Mouse (Mus musculus): Measurements from ENCODE around the gene Tmem175. TPM values are rescaled to one million over a fixed set of nuclear protein-coding genes. Genes with fewer than 3 reads are reported as not detected.

The Tmem175 gene
- total RNA-seq, 2 experiments from 2014 or later: 21.2 to 31.3 TPM

DNA sequence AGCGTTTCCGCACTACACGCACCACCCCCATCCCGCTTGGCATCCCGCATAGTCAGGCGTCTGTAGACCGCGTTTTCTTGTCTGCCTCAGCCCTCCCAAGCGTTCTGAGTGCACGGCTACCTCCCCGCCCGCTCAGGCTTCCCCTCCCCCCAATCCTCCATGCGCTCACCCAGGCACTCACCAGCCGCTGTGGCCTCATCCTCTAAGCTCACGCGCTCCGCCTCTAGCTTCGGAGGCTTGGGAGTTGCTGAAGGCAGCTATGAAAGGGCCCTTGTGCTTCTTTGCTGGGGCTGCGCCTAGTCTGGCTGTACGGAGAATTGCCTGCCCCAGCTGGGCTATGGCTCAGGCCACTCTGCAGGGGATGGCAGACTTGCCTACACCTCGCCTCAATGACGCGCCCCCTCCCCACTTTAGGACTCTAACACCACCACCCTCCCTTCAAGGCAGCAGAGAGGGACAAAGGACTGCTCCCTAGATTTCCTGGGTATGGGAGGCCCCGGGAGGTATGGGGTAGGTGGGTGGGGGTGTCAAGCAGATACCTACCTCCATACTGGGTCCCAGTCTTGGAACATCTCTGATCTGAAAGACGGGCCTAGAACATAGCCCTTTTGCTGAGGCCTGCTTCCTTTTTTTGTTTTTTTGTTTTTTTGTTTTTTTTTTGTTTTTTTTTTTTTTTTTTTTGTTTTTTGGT, 48.2 kb downstream of the Tmem175 start:
- DNase-seq: peak; percentile 48 to 72

DNA sequence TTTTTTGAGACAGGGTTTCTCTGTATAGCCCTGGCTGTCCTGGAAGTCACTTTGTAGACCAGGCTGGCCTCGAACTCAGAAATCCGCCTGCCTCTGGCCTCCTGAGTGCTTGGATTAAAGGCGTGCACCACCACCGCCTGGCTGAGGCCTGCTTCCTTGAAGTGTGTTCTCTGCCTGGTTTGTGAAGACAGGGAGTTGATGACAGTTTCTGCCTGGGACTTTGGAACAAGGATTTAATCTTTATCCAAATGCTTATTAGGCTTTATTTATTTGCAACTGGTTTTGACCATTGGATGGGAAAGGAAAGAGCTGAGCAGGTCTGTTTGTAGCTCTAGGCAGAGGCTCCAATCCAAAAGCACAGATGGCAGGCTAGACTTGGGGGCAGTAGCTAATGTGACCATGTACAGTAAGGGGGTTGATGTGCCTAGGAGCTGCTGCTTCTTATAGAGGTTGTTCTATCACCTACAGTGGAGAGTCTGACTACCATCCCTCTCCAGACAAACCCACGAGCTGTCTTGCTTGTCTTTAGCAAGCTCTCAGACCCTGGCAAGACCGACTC, 48.8 kb downstream of the Tmem175 start:
- no peak for DNase-seq

DNA sequence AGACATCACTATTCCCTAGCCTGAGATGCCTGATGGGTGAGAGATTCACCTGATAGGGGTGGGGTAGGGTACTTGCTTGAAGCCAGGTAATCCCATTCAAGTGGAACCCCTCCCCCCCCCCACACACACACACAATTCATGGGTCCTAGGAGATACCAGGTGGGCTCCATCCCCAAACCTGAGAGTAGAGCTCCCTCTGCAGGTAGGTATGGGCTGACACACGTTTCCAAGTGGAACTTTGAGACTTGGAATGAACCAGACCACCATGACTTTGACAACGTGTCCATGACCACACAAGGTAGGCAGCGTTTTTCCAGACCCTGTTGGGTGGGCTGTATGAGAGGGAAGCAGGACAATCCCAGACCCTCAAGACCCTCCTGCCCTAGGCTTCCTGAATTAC, 50.3 kb downstream of the Tmem175 start:
- no peak for DNase-seq

DNA sequence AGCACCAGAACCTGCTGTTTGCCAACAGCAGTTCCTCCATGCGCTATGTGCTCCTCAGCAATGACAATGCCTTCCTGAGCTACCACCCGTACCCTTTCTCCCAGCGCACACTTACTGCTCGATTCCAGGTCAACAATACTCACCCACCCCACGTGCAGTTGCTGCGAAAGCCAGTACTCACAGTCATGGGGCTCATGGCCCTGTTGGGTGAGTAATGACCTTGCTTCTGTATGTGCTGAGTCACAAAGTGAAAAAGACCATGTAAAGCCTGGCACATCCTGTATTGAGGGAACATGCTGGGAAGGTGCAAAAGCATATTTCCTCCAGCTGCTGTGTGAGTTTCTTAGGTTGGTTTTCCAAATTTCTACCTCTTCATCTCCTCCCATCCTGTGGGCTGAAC, 51.3 kb downstream of the Tmem175 start:
- DNase-seq: peak; percentile 68 to 74

DNA sequence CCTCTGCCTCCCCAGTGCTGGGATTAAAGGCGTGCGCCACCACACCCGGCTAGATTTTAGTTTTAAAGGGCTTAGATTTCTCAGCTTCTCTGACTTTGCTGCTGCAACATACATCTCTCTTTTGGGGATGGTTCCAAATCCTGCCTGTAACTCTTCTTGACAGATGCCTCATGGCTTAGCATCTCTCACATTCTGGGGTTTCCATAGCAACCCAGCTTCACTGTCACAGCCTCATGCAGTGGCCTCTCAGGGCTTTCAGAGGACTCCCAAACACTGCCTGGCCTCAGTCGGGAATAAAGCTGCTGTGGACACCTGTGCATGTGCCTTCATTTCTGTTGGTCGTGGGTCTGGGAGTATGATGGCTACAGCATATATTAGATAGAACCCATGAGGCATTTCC, 59.5 kb downstream of the Tmem175 start:
- no peak for DNase-seq

DNA sequence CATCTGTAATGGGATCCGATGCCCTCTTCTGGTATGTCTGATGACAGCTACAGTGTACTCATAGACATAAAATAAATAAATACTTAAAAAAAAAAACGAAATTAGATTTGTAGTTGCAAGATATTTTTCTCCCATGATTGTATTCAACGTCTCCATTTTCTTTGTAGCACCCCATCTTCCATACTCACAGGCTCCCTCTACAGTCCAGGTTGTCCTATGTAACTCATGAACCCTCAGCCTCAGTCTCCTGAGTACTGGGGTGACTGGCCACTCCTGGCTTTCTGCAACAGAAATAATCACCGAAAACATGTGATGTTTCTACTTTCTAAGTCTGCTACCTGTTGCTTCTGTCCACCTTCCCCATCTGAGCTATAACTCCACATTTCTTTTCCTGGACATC, 61.6 kb downstream of the Tmem175 start:
- DNase-seq: no peak

DNA sequence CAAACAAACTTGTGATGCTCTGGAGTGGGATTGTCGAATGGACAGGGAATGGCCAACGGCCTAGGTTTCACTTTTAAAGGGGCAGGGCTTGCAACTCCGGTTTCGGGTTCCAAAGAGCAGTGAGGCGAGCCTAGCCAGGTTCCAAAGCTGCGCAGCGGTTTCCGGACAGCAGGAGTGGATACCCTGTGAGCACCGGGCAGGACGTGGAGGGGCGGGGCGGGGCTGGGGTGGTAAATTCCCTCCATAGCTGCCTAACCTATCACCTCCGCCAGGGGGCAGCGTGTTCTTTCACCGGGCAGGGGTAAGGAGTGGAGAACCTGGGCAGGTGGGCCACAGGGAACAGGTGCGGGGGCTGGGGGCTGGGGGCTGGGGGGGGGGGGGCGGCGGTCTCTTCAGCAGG, 62.7 kb downstream of the Tmem175 start, which contains the start of gene Fgfrl1:
TSS of gene Fgfrl1 (plus strand) at position 112 of the 400 bp plus-strand sequence.
- DNase-seq: peak; percentile 73 to 87

DNA sequence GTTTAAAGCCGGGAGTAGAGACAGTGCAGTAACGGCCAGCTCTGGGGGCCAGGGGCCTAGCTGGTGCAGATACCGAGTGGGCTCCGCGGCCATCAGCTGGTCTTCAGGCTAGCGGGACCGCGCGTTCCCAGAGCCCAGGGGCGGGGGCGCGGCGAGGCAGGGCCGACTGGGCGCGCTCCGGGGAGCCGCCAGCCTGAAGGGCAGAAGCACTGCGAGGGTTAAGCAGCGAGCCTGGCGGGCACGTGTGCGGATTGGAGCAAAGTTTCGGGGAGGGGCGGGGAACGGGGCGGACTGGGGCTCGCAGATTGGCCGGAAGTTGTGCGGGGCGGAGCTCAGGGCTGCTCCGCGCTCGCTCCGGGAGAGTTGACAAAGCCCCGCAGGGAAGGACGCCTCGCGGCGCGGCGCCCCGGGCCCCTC, 64.3 kb downstream of the Tmem175 start:
- peak; percentile 91 to 95 for DNase-seq

DNA sequence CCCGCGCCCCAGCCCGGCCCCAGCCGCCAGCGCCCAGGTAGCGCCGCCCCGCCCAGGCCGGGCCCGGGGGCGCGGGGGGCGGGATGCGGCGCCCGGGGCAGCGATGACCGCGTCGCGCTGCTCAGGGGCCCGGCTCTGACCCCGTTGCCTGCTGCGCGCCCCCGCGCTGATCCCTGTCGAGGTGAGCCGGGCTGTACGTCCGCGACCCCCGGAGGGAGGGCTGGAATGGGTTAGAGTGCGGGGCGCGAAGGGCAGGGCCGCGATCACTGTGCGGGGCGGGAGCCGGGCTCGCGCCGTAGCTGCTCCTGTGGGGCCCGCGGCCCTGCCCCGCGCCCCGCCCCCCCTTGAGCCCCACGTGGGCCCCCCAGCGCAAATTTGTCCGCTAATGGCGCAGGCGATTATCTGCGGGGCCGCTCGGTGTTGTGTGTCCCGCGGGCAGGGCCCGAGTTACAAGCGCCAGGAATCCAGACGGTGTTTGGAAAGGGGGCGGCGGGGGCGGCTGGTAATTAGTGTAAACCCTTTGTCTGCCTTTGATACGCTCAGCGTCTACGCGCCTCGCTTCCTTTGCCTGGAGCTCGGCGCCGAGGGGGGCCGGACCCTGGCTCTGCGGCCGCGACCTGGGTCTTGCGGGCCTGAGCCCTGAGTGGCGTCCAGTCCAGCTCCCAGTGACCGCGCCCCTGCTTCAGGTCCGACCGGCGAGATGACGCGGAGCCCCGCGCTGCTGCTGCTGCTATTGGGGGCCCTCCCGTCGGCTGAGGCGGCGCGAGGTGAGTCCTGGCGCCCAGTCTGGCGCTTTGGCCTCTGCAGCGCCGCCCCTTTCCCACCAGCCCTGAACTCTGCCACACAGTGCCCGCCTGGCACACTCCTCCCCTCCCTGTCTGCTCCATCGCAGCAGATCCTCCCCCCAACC, 65.0 kb downstream of the Tmem175 start:
- DNase-seq: peak; percentile 70 to 71

DNA sequence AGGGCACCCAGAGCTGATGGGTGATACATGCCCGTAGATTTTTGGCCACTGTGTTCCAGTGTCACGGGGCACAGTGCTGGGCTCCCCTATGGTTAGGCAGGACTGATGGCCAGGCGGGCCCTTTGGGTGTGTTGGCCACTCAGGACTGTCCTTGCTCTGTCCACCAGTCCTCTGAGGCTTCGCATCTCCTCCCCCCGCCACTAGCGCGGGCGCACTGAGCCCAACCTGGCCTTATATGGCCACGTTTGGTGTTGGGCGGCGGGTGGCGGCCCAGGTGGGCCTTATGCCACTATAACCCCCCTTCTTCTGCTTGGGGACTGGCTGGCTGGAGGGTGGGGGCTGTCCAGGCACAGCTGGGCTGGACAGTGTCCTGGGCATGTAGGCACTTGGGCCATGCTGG, 66.3 kb downstream of the Tmem175 start:
- no peak for DNase-seq

DNA sequence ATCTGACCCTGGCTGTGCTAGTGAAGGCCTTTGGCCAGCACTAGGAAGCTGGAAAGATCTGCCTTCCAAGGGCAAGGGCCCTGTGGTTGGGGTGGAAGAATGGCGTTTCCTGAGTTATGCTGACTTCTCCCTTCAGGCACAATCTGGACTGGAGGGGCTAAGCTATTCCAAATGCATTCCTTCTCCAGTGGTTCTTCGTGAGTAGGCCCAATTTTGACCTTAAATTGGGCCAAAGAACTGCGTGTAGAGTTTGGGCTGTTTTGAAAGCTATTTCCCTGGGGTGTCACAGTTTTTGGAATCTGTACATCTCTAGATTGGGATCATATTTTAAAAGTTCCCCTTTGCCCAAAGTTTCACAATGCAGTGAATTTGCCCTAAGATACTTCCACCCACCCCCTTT, 67.0 kb downstream of the Tmem175 start:
- DNase-seq: no peak

DNA sequence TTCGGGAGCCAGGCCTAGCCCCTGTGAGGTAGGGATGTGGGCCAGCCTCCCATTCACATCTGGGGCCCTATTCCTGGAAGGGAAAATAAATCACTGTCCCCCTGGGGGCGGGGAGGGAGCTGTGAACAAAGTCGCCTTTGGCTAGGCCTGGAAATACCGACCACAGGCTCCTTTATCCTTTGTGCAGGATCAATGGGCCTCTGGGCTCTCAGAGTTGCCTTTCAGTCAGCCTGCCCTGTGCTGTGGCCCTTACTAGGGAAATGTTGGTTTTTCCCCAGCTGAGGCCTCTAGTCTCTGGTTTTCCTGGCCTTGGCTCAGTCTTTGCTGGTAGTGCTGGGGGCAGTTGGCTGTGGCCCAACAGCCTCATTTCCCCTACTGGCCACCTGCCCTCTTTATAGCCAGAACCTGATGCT, 67.8 kb downstream of the Tmem175 start:
- DNase-seq: no peak

Other genes with a start within 250 kb of the Tmem175 start
- not detected for gene Pde6b, start 241.4 kb upstream of the Tmem175 start, total RNA-seq (2021)
- 100 to 1,000 TPM; 374 to 446 TPM for gene Atp5k, start 195.3 kb upstream of the Tmem175 start, total RNA-seq (2021)
- 1 to 10 TPM; 1.0 to 1.3 TPM for gene Mfsd7a, start 180.9 kb upstream of the Tmem175 start, total RNA-seq (2021)
- gene Pcgf3, start 168.5 kb upstream of the Tmem175 start, total RNA-seq (2021): 10 to 100 TPM; 37.6 to 39.6 TPM
- gene Cplx1, start 79.7 kb upstream of the Tmem175 start, total RNA-seq (2021): 1 to 10 TPM; 1.9 to 2.1 TPM
- 10 to 100 TPM; 81.2 to 82.4 TPM for gene Gak, start within 50 bp of the Tmem175 start, total RNA-seq (2021)
- 10 to 100 TPM; 14.0 to 16.0 TPM for gene Idua, start 30.6 kb downstream of the Tmem175 start, total RNA-seq (2021)
- 10 to 100 TPM; 17.4 to 18.7 TPM for gene Dgkq, start 39.9 kb downstream of the Tmem175 start, total RNA-seq (2021)
- gene Slc26a1, start 45.8 kb downstream of the Tmem175 start, total RNA-seq (2021): under 1 TPM in 1 of 2 experiments, not detected in 1; 0.30 TPM
- gene Fgfrl1, start 62.6 kb downstream of the Tmem175 start, total RNA-seq (2021): 10 to 100 TPM; 45.8 to 47.5 TPM
- gene Rnf212, start 145.2 kb downstream of the Tmem175 start, total RNA-seq (2021): not detected
- not detected for gene Tmed11, start 165.6 kb downstream of the Tmem175 start, total RNA-seq (2021)
- gene Vmn2r8, start 179.1 kb downstream of the Tmem175 start, total RNA-seq (2021): not detected
- gene Vmn2r9, start 222.8 kb downstream of the Tmem175 start, total RNA-seq (2021): not detected